Mouse (Mus musculus) kidney, postnatal 0 days (tissue): ENCODE data around the gene Afdn. TPM values are rescaled to one million over a fixed set of nuclear protein-coding genes. Genes with fewer than 3 reads are reported as not detected.

Experiments
- ATAC-seq: fragments of 200-750 bp; cut with Nextera tagmentation; replicated peaks from 2 replicates; pipeline ENCODE4 v1.8.0; 2017; ENCODE audit warnings: low read depth, moderate number of reproducible peaks, moderate TSS enrichment, moderate library complexity; ENCODE audit not compliant: low FRiP score
- DNase-seq: peaks from one replicate; pipeline ENCODE4 v3.0.0-alpha.2; 2016; ENCODE audit warnings: low spot score
- H3K27ac ChIP-seq: fragments of 300-500 bp; sonication (generic); 2 replicates; pipeline ENCODE4 v1.5.1; 2014; ENCODE audit warnings: mild to moderate bottlenecking
- H3K27me3 ChIP-seq: fragments of 300-500 bp; sonication (generic); 2 replicates; pipeline ENCODE4 v1.6.1; 2014; ENCODE audit warnings: low read length, mixed read lengths; ENCODE audit not compliant: insufficient read depth
- H3K36me3 ChIP-seq: fragments of 300-500 bp; sonication (generic); 2 replicates; pipeline ENCODE4 v1.6.1; 2014; ENCODE audit warnings: low read length, mixed read lengths; ENCODE audit not compliant: insufficient read depth
- H3K4me1 ChIP-seq: fragments of 300-500 bp; sonication (generic); replicated peaks from 2 replicates; pipeline ENCODE4 v1.6.1; 2014; ENCODE audit warnings: antibody characterized with exemption, low read length, mixed read lengths; ENCODE audit not compliant: insufficient read depth
- H3K4me2 ChIP-seq: fragments of 300-500 bp; sonication (generic); 2 replicates; pipeline ENCODE4 v1.6.1; 2014; ENCODE audit warnings: mild to moderate bottlenecking, low read length, moderate library complexity, mixed read lengths
- H3K4me3 ChIP-seq: fragments of 300-500 bp; sonication (generic); replicated peaks from 2 replicates; pipeline ENCODE4 v1.5.1; 2014; ENCODE audit warnings: low read depth, low read length
- H3K9ac ChIP-seq: fragments of 300-500 bp; sonication (generic); 2 replicates; pipeline ENCODE4 v1.6.1; 2014; ENCODE audit warnings: low read depth, low read length
- H3K9me3 ChIP-seq: fragments of 300-500 bp; sonication (generic); replicated peaks from 2 replicates; pipeline ENCODE4 v1.6.1; 2016; ENCODE audit warnings: low read length, inconsistent platforms, mixed read lengths
- CTCF ChIP-seq: IDR thresholded peaks from 2 replicates; pipeline ENCODE4 v1.5.1; 2016; ENCODE audit warnings: antibody characterized with exemption, low read depth, mild to moderate bottlenecking, moderate library complexity
- WGBS: fragments of 180-500 bp; shearing (Covaris S2); extraction: QIAGEN DNeasy Blood & Tissue Kit; methylation state at CpG from one replicate; pipeline ENCODE4 v1.1.7; 2014; 5-methylcytosine and 5-hydroxymethylcytosine counted together
- polyA plus RNA-seq: library from polyadenylated mRNA; unstranded; fragments of >200 nt; fragmentation: Nextera tagmentation; extraction: Ambion mirVana; gene quantifications from 2 replicates; pipeline ENCODE4 v1.2.1, GENCODE M21; 2015

The Afdn gene
- polyA plus RNA-seq, result 96.4 and 102 TPM in 2 replicates

- under 1% methylated on average over 77 of the region's 108 CpGs for WGBS
- H3K9me3 ChIP-seq, result no peaks in the 10 kb centered on the region
- peak; percentile 91 for DNase-seq
Observed at GRCm38 (mm10) chr17:13759853-13760627, at the start of gene Afdn. Gene Afdn, plus strand, starts transcription at chr17:13760539.

GRCm38 (mm10) chr17:13711173-13711572 lies 49.2 kb upstream of the Afdn start:
- Histone ChIP-seq H3K27me3 (no peaks in the 10 kb centered on the region), H3K9me3 (no peaks in the 10 kb centered on the region), H3K4me1 (0 out of 2 replicates have a peak, but pooled peaks cover 4% of the 10 kb centered on the region), H3K36me3 (no peaks in the 10 kb centered on the region), H3K9ac (no peak overlapping the region), H3K4me2 (no peak overlapping the region), H3K27ac (no peak overlapping the region), H3K4me3 (no peak overlapping the region)
- no peak for ATAC-seq
- TF ChIP-seq CTCF, result no peak
- WGBS, result 75% methylated on average over 5 of the region's 5 CpGs
- no peak for DNase-seq

More at GRCm38 (mm10) chr17:13759853-13760627, at the start of gene Afdn:
- ATAC-seq, result peak; percentile 97
- peak within 1 kb of the TSS; percentile 92 for H3K9ac ChIP-seq
- no peaks in the 10 kb centered on the region for H3K36me3 ChIP-seq
- H3K4me1 ChIP-seq, result 0 out of 2 replicates have a peak, but pooled peaks cover 9% of the 10 kb centered on the region
- TF ChIP-seq CTCF, result no peak
- H3K4me3 ChIP-seq, result peak within 1 kb of the TSS; percentile 79
- peak within 1 kb of the TSS; percentile 98 for H3K4me2 ChIP-seq
- H3K27ac ChIP-seq, result peak within 1 kb of the TSS; percentile 92
- no peaks in the 10 kb centered on the region for H3K27me3 ChIP-seq

GRCm38 (mm10) chr17:13712116-13712515 lies 48.2 kb upstream of the Afdn start:
- WGBS, result 80% methylated on average over 6 of the region's 6 CpGs
- H3K9me3 ChIP-seq, result no peaks in the 10 kb centered on the region
- ATAC-seq (no peak), DNase-seq (no peak)
- H3K36me3 ChIP-seq, result no peaks in the 10 kb centered on the region
- no peaks in the 10 kb centered on the region for H3K27me3 ChIP-seq
- TF ChIP-seq CTCF, result no peak
- no peak overlapping the region for H3K27ac ChIP-seq
- H3K4me3 ChIP-seq, result no peak overlapping the region
- H3K9ac ChIP-seq, result no peak overlapping the region
- no peak overlapping the region for H3K4me2 ChIP-seq
- H3K4me1 ChIP-seq, result 0 out of 2 replicates have a peak, but pooled peaks cover 4% of the 10 kb centered on the region

- no peak overlapping the region for H3K27ac ChIP-seq
- H3K4me1 ChIP-seq, result 0 out of 2 replicates have a peak, but pooled peaks cover 4% of the 10 kb centered on the region
- DNase-seq (no peak), ATAC-seq (no peak)
- H3K36me3 ChIP-seq, result no peaks in the 10 kb centered on the region
- H3K4me2 ChIP-seq, result no peak overlapping the region
- no peaks in the 10 kb centered on the region for H3K27me3 ChIP-seq
- no peak for TF ChIP-seq CTCF
- no peak overlapping the region for H3K4me3 ChIP-seq
- H3K9ac ChIP-seq, result no peak overlapping the region
- H3K9me3 ChIP-seq, result no peaks in the 10 kb centered on the region
- WGBS, result 94% methylated on average over 3 of the region's 3 CpGs
Observed at GRCm38 (mm10) chr17:13712518-13712917, 47.8 kb upstream of the Afdn start.

GRCm38 (mm10) chr17:13714128-13714527 lies 46.2 kb upstream of the Afdn start:
- WGBS, result 73% methylated on average over 4 of the region's 4 CpGs
- Histone ChIP-seq H3K27ac (0 out of 2 replicates have a peak overlapping the region, but pooled peaks have one; percentile 40), H3K4me3 (no peak overlapping the region), H3K9me3 (no peaks in the 10 kb centered on the region), H3K36me3 (no peaks in the 10 kb centered on the region), H3K27me3 (no peaks in the 10 kb centered on the region), H3K4me2 (no peak overlapping the region), H3K9ac (no peak overlapping the region), H3K4me1 (0 out of 2 replicates have a peak, but pooled peaks cover 4% of the 10 kb centered on the region)
- no peak for TF ChIP-seq CTCF
- DNase-seq (no peak), ATAC-seq (no peak)

GRCm38 (mm10) chr17:13714654-13715053 lies 45.7 kb upstream of the Afdn start:
- DNase-seq, result no peak
- Histone ChIP-seq H3K9ac (no peak overlapping the region), H3K4me1 (0 out of 2 replicates have a peak, but pooled peaks cover 2% of the 10 kb centered on the region), H3K27ac (peak overlapping the region; percentile 40; the same call in 1 of the 2 replicates), H3K4me3 (no peak overlapping the region), H3K4me2 (no peak overlapping the region), H3K9me3 (no peaks in the 10 kb centered on the region), H3K27me3 (no peaks in the 10 kb centered on the region), H3K36me3 (no peaks in the 10 kb centered on the region)
- WGBS, result 48% methylated on average over 4 of the region's 4 CpGs
- peak; percentile 53 for ATAC-seq
- TF ChIP-seq CTCF, result no peak
